In genomic region chr2:74247521-74247920, GRCm38 (mm10) we compare ENCODE assay signal across 12 mouse cellular contexts.
DNase-seq lines count a peak whose midpoint lies in the region; ATAC-seq and TF ChIP-seq lines count a peak whose summit lies in the region.
"Had no signal": no experiment of that assay in that cellular context is flagged by ENCODE, and none has a peak within 500 bp of the region (broad histone marks: within the 10 kb centered on the region; RNA-seq: fewer than 3 reads in every experiment).

No protein-coding gene starts in this region.

- no peak overlapping the region for H3K4me2 ChIP-seq in heart, embryonic 11.5 days
- H3K4me2 ChIP-seq in liver, embryonic 12.5 days: no peak overlapping the region

- no peaks in the 10 kb centered on the region for H3K4me1 ChIP-seq in heart, embryonic 10.5 days
- no peaks in the 10 kb centered on the region for H3K4me1 ChIP-seq in heart, embryonic 11.5 days (ENCODE audit: control insufficient read depth, insufficient read depth, low read length)
- H3K4me1 ChIP-seq in liver, adult 2 months (ENCODE audit: control insufficient read depth, insufficient read depth, low read length): no peaks in the 10 kb centered on the region
- no peaks in the 10 kb centered on the region for H3K4me1 ChIP-seq in liver, embryonic 12.5 days
- H3K4me1 ChIP-seq in MEL (ENCODE audit: control insufficient read depth in 1 of 2, insufficient read depth in 2 of 2, low read length in 2 of 2): no peaks in the 10 kb centered on the region

- no peak for TF ChIP-seq EP300 in MEL (IDR thresholded peaks at IDR 0.05; ENCODE audit: low read depth in 1 of 2, low read length in 2 of 2)

- no peaks in the 10 kb centered on the region for H3K27me3 ChIP-seq in heart, embryonic 10.5 days (ENCODE audit: insufficient read depth, poor library complexity, severe bottlenecking)
- H3K27me3 ChIP-seq in heart, embryonic 11.5 days (ENCODE audit: control insufficient read depth, insufficient read depth, low read length): no peaks in the 10 kb centered on the region
- H3K27me3 ChIP-seq in liver, adult 2 months (ENCODE audit: control insufficient read depth, insufficient read depth, low read length): 0 out of 2 replicates have a peak, but pooled peaks cover 2% of the 10 kb centered on the region
- H3K27me3 ChIP-seq in liver, embryonic 12.5 days (replicated peaks): no peaks in the 10 kb centered on the region
- H3K27me3 ChIP-seq in MEL (ENCODE audit: control insufficient read depth in 1 of 2, insufficient read depth in 2 of 2, low read length in 2 of 2): 0 out of 4 replicates have a peak, but pooled peaks cover 0 to 2% of the 10 kb centered on the region in 2 experiments

- TF ChIP-seq CTCF in liver, adult 2 months (IDR thresholded peaks at IDR 0.05; ENCODE audit: low read depth, low read length): peak; percentile 55
- TF ChIP-seq CTCF in MEL (IDR thresholded peaks at IDR 0.05 in 2 of 3, conservative IDR thresholded peaks at IDR 0.05 in 1 of 3; ENCODE audit: control insufficient read depth in 1 of 3, insufficient read depth in 1 of 3, low read depth in 2 of 3, low read length in 3 of 3, poor library complexity in 1 of 3, severe bottlenecking in 1 of 3): peak in 2 of 3 experiments; percentile 27 to 35; a peak in 5 of 6 replicates

- peak; percentile 55 for DNase-seq in heart, embryonic 10.5 days (ENCODE audit: low spot score)
- DNase-seq in liver, adult 2 months (ENCODE audit: extremely low read depth, low read depth, low spot score): peak; percentile 24
- DNase-seq in MEL (ENCODE audit: low read depth, low spot score): no peak
- DNase-seq in lung, postnatal 10 days: peak; percentile 2
- DNase-seq in gastrocnemius, postnatal 10 days: no peak
- no peak for DNase-seq in heart, adult 11 months
- DNase-seq: cerebellum, adult 8-10 months; gastrocnemius, postnatal 36 days; right cerebral cortex, postnatal 4 days had no signal

- no peaks in the 10 kb centered on the region for H3K9me3 ChIP-seq in heart, embryonic 10.5 days
- H3K9me3 ChIP-seq in heart, embryonic 11.5 days (replicated peaks; ENCODE audit: control insufficient read depth, low read length): no peaks in the 10 kb centered on the region
- no peaks in the 10 kb centered on the region for H3K9me3 ChIP-seq in liver, embryonic 12.5 days (replicated peaks)
- H3K9me3 ChIP-seq in MEL (replicated peaks; ENCODE audit: insufficient read depth, low read length): no peaks in the 10 kb centered on the region

- TF ChIP-seq RAD21 in MEL (IDR thresholded peaks at IDR 0.05; ENCODE audit: low read depth, low read length): no peak; the same call in 1 of the 2 replicates

- H3K79me2 ChIP-seq in liver, adult 2 months (ENCODE audit: control insufficient read depth, insufficient read depth, low read length): no peaks in the 10 kb centered on the region
- H3K79me2 ChIP-seq in MEL (ENCODE audit: control insufficient read depth, insufficient read depth, low read length, poor library complexity): no peaks in the 10 kb centered on the region

- no peaks in the 10 kb centered on the region for H3K36me3 ChIP-seq in heart, embryonic 10.5 days
- no peaks in the 10 kb centered on the region for H3K36me3 ChIP-seq in heart, embryonic 11.5 days (ENCODE audit: control insufficient read depth, insufficient read depth, low read length)
- no peaks in the 10 kb centered on the region for H3K36me3 ChIP-seq in liver, adult 2 months (ENCODE audit: control insufficient read depth, insufficient read depth, low read length)
- H3K36me3 ChIP-seq in liver, embryonic 12.5 days: no peaks in the 10 kb centered on the region
- no peaks in the 10 kb centered on the region for H3K36me3 ChIP-seq in MEL (ENCODE audit: control insufficient read depth in 1 of 2, insufficient read depth in 2 of 2, low read length in 2 of 2)

- H3K9ac ChIP-seq in heart, embryonic 11.5 days (ENCODE audit: low read depth, low read length): no peak overlapping the region
- H3K9ac ChIP-seq in liver, adult 2 months (ENCODE audit: low read depth, low read length): no peak overlapping the region
- no peak overlapping the region for H3K9ac ChIP-seq in liver, embryonic 12.5 days
- H3K9ac ChIP-seq in MEL (ENCODE audit: control insufficient read depth, low read depth, low read length, poor library complexity, severe bottlenecking): no peak overlapping the region

- 81% methylated on average over 3 of the region's 3 CpGs for WGBS in heart, embryonic 10.5 days
- 85% methylated on average over 3 of the region's 3 CpGs for WGBS in heart, embryonic 11.5 days (ENCODE audit: insufficient replicate concordance)
- WGBS in liver, adult 2 months: 91% methylated on average over 3 of the region's 3 CpGs
- 88% methylated on average over 3 of the region's 3 CpGs for WGBS in liver, embryonic 12.5 days (ENCODE audit: insufficient replicate concordance)

- no peak overlapping the region for H3K4me3 ChIP-seq in heart, embryonic 10.5 days
- no peak overlapping the region for H3K4me3 ChIP-seq in heart, embryonic 11.5 days (ENCODE audit: low read depth, low read length)
- H3K4me3 ChIP-seq in liver, adult 2 months (ENCODE audit: insufficient read depth, low read depth, low read length): no peak overlapping the region
- no peak overlapping the region for H3K4me3 ChIP-seq in liver, embryonic 12.5 days
- no peak overlapping the region for H3K4me3 ChIP-seq in MEL (ENCODE audit: control insufficient read depth in 1 of 2, insufficient read depth in 1 of 2, low read depth in 2 of 2, low read length in 2 of 2)

- ATAC-seq in heart, embryonic 11.5 days (replicated peaks; ENCODE audit: insufficient number of reproducible peaks, low FRiP score, low TSS enrichment): no peak
- ATAC-seq in liver, embryonic 12.5 days: no peak

- H3K27ac ChIP-seq in heart, embryonic 10.5 days: no peak overlapping the region
- H3K27ac ChIP-seq in heart, embryonic 11.5 days (ENCODE audit: low read depth, low read length): no peak overlapping the region
- H3K27ac ChIP-seq in liver, adult 2 months (replicated peaks; ENCODE audit: insufficient read depth, low read depth, low read length): no peak overlapping the region
- H3K27ac ChIP-seq in liver, embryonic 12.5 days: no peak overlapping the region
- H3K27ac ChIP-seq in MEL (ENCODE audit: control insufficient read depth, low read depth, low read length): no peak overlapping the region
- H3K27ac ChIP-seq: macrophage had no signal

- TF ChIP-seq POLR2A in liver, adult 2 months (IDR thresholded peaks at IDR 0.05; ENCODE audit: extremely low read depth, insufficient read depth, low read length): no peak
- TF ChIP-seq POLR2A in MEL (IDR thresholded peaks at IDR 0.05; ENCODE audit: control insufficient read depth in 1 of 2, insufficient read depth in 1 of 2, low read depth in 1 of 2, low read length in 2 of 2, poor library complexity in 1 of 2): no peak

TF ChIP-seq in MEL, 35 proteins besides CTCF, POLR2A, EP300 and RAD21:
- TF ChIP-seq TCF12 (IDR thresholded peaks at IDR 0.05; ENCODE audit: low read depth, low read length) (no peak), SMC3 (IDR thresholded peaks at IDR 0.05; ENCODE audit: low read depth, low read length) (0 out of 2 replicates have a peak, but pooled peaks have one; percentile 27), RCOR1 (IDR thresholded peaks at IDR 0.05; ENCODE audit: low read depth, low read length) (no peak), JUND (IDR thresholded peaks at IDR 0.05; ENCODE audit: low read depth, low read length) (no peak)

Comparison
In these comparisons a context has a peak if more than half of its experiments do, and no peak if none do; other contexts are left out.
1. DNase-seq: peak in heart, embryonic 10.5 days (single experiment), liver, adult 2 months (single experiment) and lung, postnatal 10 days (single experiment); none in MEL (single experiment), gastrocnemius, postnatal 10 days (single experiment) and heart, adult 11 months (single experiment).